Mouse (Mus musculus) liver, embryonic 13.5 days (tissue): ENCODE results near the gene Galnt2. TPM values are rescaled to one million over a fixed set of nuclear protein-coding genes. Genes with fewer than 3 reads are reported as not detected.

Source experiments
- ATAC-seq: fragments of 200-750 bp; cut with Nextera tagmentation; 2 replicates; pipeline ENCODE4 v1.8.0; 2017; ENCODE audit warnings: low read depth, mild to moderate bottlenecking, moderate number of reproducible peaks, moderate library complexity
- DNase-seq: peaks from one replicate; pipeline ENCODE4 v3.0.0; 2022
- H3K27ac ChIP-seq: fragments of 300-500 bp; sonication (generic); 2 replicates; pipeline ENCODE4 v1.5.1; 2015; ENCODE audit warnings: moderate library complexity, mild to moderate bottlenecking, inconsistent platforms
- H3K27me3 ChIP-seq: fragments of 300-500 bp; sonication (generic); 2 replicates; pipeline ENCODE4 v1.6.1; 2015; ENCODE audit warnings: mild to moderate bottlenecking, inconsistent platforms
- H3K36me3 ChIP-seq: fragments of 300-500 bp; sonication (generic); 2 replicates; pipeline ENCODE4 v1.6.1; 2015; ENCODE audit warnings: mild to moderate bottlenecking, inconsistent platforms
- H3K4me1 ChIP-seq: fragments of 300-500 bp; sonication (generic); replicated peaks from 2 replicates; pipeline ENCODE4 v1.6.1; 2015; ENCODE audit warnings: inconsistent platforms
- H3K4me2 ChIP-seq: fragments of 300-500 bp; sonication (generic); 2 replicates; pipeline ENCODE4 v1.6.1; 2015; ENCODE audit warnings: inconsistent platforms, mild to moderate bottlenecking, moderate library complexity
- H3K4me3 ChIP-seq: fragments of 300-500 bp; sonication (generic); replicated peaks from 2 replicates; pipeline ENCODE4 v1.5.1; 2015; ENCODE audit warnings: mild to moderate bottlenecking, inconsistent platforms
- H3K9ac ChIP-seq: fragments of 300-500 bp; sonication (generic); 2 replicates; pipeline ENCODE4 v1.6.1; 2015; ENCODE audit warnings: mild to moderate bottlenecking, inconsistent platforms
- H3K9me3 ChIP-seq: fragments of 300-500 bp; sonication (generic); replicated peaks from 2 replicates; pipeline ENCODE4 v1.6.1; 2016; ENCODE audit warnings: inconsistent platforms
- WGBS: fragments of 180-500 bp; shearing (Covaris S2); methylation state at CpG from one replicate; pipeline ENCODE4 v1.1.7; 2015; ENCODE audit not compliant: insufficient replicate concordance; 5-methylcytosine and 5-hydroxymethylcytosine counted together
- polyA plus RNA-seq: library from polyadenylated mRNA; unstranded; fragments of >200 nt; fragmentation: Nextera tagmentation; extraction: Ambion mirVana; gene quantifications from 2 replicates; pipeline ENCODE4 v1.2.1, GENCODE M21; 2015

Gene Galnt2
- polyA plus RNA-seq, 1 experiment from 2014 or later = 20.5 TPM

DNA sequence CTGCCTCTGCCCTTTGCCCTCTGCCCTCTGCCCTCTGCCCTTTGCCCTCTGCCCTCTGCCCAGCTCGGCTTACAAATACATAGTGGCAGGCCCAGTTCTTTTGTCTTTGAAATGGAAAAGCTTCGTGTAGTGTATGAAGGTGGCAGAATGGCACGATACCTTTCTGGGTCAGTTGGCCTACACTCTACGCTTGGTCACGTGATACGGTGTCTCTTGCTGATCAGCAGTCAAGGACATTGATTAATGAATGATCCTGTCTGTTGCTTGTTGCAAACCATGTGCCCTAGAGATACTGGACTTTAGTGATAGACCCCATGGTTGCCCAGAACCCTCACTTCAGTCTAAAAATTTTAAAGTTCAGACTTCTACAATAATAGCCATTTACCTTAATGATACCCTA is 79.9 kb downstream of the Galnt2 start:
- Histone ChIP-seq H3K36me3 (peaks cover 5% of the 10 kb centered on the region; the same call in 1 of the 2 replicates), H3K9me3 (no peaks in the 10 kb centered on the region), H3K9ac (no peak overlapping the region), H3K4me2 (no peak overlapping the region), H3K4me3 (no peak overlapping the region), H3K4me1 (peaks cover 27% of the 10 kb centered on the region), H3K27me3 (no peaks in the 10 kb centered on the region), H3K27ac (no peak overlapping the region)
- WGBS = 76% methylated on average over 6 of the region's 6 CpGs
- DNase-seq (no peak), ATAC-seq (no peak)

DNA sequence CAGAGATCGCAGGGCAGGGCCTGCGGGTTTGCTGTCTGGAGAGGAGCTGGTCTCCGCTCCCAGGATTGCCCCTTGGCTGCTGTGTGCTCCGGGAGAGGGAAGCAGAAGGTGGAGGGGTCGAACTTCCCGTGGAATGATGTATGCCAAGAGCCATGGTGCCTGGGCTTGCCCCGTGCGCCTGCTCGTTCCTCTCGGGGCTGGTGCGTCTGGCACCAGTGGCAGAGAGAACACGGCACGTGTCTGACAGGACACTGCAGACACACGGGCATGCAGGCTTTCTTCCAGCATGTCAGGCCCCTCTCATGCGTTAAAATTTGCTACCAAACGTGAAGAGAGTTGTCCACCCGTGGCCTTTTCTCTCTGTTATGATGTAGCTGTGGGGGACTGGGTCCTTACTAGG is 80.5 kb downstream of the Galnt2 start:
- H3K9ac ChIP-seq = no peak overlapping the region
- ATAC-seq (no peak), DNase-seq (no peak)
- H3K27me3 ChIP-seq = no peaks in the 10 kb centered on the region
- no peak overlapping the region for H3K4me3 ChIP-seq
- no peaks in the 10 kb centered on the region for H3K9me3 ChIP-seq
- no peak overlapping the region for H3K4me2 ChIP-seq
- peaks cover 5% of the 10 kb centered on the region; the same call in 1 of the 2 replicates for H3K36me3 ChIP-seq
- WGBS = 83% methylated on average over 17 of the region's 17 CpGs
- peaks cover 27% of the 10 kb centered on the region for H3K4me1 ChIP-seq
- no peak overlapping the region for H3K27ac ChIP-seq

DNA sequence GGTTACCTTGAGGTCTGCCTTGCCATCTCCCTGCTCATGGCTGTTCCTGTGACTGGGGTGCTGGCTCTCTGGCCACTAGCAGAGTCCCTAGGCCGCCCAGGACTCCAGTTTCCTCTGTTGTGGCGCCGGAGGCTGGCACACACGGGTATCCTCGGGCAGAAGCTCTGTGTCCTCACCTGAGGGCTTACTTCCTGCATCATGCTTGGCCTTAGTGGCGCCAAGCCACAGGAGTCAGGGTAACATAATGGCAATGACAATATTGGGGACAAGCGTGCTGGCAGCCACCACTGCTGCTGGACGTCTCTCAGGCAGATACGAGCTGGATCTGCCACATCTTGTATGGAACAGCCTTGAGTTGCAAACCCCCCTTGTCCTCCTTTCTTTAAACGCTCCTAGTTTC is 81.0 kb downstream of the Galnt2 start:
- Histone ChIP-seq H3K27me3 (no peaks in the 10 kb centered on the region), H3K36me3 (peaks cover 5% of the 10 kb centered on the region; the same call in 1 of the 2 replicates), H3K9me3 (no peaks in the 10 kb centered on the region), H3K9ac (no peak overlapping the region), H3K4me1 (peaks cover 31% of the 10 kb centered on the region), H3K4me3 (no peak overlapping the region), H3K4me2 (no peak overlapping the region), H3K27ac (no peak overlapping the region)
- DNase-seq = no peak
- no peak for ATAC-seq
- 73% methylated on average over 10 of the region's 10 CpGs for WGBS

DNA sequence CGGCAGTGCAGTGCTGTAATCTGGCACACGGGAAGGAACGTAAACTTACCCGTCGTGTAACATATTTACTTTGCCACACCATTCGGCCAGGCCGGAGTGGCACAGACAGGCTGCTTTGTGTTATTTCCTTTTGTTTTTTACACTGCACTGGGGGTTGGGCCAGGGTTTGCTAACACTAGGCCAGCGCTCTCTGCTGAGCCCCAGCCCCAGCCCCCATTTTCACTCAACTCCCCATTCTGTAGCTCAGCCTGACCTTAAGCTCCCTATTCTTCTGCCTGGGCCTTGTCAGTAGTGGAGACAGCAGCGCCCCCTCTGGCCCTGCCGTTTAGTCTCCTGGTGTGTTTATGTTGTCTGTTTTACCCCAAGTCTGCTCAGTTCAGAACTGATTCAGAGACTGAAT is 83.6 kb downstream of the Galnt2 start:
- no peaks in the 10 kb centered on the region for H3K36me3 ChIP-seq
- H3K9me3 ChIP-seq = no peaks in the 10 kb centered on the region
- H3K9ac ChIP-seq = no peak overlapping the region; the same call in 1 of the 2 replicates
- no peak overlapping the region for H3K27ac ChIP-seq
- ATAC-seq = no peak
- WGBS = 66% methylated on average over 10 of the region's 10 CpGs
- no peak for DNase-seq
- H3K4me2 ChIP-seq = no peak overlapping the region
- H3K4me1 ChIP-seq = peaks cover 53% of the 10 kb centered on the region
- H3K27me3 ChIP-seq = no peaks in the 10 kb centered on the region
- no peak overlapping the region for H3K4me3 ChIP-seq

- Histone ChIP-seq H3K27ac (no peak overlapping the region), H3K4me2 (no peak overlapping the region), H3K4me3 (no peak overlapping the region), H3K4me1 (peaks cover 68% of the 10 kb centered on the region), H3K9ac (no peak overlapping the region), H3K36me3 (no peaks in the 10 kb centered on the region), H3K9me3 (no peaks in the 10 kb centered on the region), H3K27me3 (no peaks in the 10 kb centered on the region)
- WGBS = 52% methylated on average over 12 of the region's 12 CpGs
- DNase-seq = no peak
- no peak for ATAC-seq
Measured at GRCm38 (mm10) chr8:124316466-124317136, 85.4 kb downstream of the Galnt2 start.

DNA sequence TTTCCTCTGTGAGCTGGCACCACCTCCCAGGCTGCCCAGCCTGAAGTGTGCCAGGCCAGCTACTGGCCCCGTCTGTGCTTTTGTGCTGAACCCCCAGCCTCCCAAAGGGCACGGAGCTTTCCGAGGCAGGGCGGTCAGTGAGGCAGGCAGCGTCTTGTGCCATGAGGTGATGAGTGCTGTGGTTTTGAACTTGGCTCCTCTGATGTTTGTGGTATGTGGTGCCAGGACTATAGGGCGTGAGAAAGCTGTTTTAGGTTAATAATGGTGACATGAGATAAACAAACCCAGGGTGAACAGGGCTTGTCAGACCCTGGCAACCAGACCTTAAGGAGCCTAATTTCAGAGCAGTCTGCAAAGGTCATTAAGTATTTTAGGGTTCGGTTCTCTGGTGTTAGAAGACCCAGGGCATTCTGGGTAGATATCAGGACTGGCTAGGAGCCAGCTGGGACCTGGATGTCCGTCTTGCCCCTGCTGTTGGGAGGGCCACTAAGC is 86.0 kb downstream of the Galnt2 start:
- ATAC-seq = no peak

DNA sequence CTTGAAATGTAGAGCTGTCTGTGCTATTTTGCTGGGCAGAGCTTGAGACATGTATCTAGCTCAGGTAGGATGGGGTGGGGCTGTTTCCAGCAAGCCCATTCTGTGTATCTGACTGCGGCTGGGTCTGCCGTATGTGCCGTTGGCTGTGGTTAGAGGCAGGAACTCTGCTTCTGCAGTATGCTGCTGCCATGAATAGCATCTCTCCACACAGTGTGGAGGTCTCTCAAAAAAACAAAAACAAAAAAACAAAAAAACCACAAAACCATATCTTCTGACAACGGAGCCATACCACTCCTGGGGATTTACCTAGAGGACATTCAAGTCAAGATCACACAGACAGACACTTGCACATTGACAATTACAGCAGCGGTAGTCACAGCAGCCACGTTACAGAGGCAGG is 86.6 kb downstream of the Galnt2 start:
- peaks cover 72% of the 10 kb centered on the region for H3K4me1 ChIP-seq
- DNase-seq = no peak
- no peak overlapping the region for H3K4me3 ChIP-seq
- ATAC-seq = peak; percentile 46; the same call in 1 of the 2 replicates
- H3K9ac ChIP-seq = no peak overlapping the region
- H3K4me2 ChIP-seq = no peak overlapping the region
- no peaks in the 10 kb centered on the region for H3K9me3 ChIP-seq
- WGBS = 22% methylated on average over 6 of the region's 6 CpGs
- H3K36me3 ChIP-seq = 0 out of 2 replicates have a peak, but pooled peaks cover 3% of the 10 kb centered on the region
- no peak overlapping the region for H3K27ac ChIP-seq
- no peaks in the 10 kb centered on the region for H3K27me3 ChIP-seq

More for the DNA sequence above, 86.0 kb downstream of the Galnt2 start:
- H3K9ac ChIP-seq = no peak overlapping the region
- 0 out of 2 replicates have a peak, but pooled peaks cover under 1% of the 10 kb centered on the region for H3K36me3 ChIP-seq
- WGBS = 17% methylated on average over 8 of the region's 8 CpGs
- H3K4me1 ChIP-seq = peaks cover 72% of the 10 kb centered on the region
- H3K9me3 ChIP-seq = no peaks in the 10 kb centered on the region
- no peak overlapping the region for H3K27ac ChIP-seq
- no peak overlapping the region for H3K4me2 ChIP-seq
- H3K27me3 ChIP-seq = no peaks in the 10 kb centered on the region
- no peak overlapping the region for H3K4me3 ChIP-seq
- no peak for DNase-seq

DNA sequence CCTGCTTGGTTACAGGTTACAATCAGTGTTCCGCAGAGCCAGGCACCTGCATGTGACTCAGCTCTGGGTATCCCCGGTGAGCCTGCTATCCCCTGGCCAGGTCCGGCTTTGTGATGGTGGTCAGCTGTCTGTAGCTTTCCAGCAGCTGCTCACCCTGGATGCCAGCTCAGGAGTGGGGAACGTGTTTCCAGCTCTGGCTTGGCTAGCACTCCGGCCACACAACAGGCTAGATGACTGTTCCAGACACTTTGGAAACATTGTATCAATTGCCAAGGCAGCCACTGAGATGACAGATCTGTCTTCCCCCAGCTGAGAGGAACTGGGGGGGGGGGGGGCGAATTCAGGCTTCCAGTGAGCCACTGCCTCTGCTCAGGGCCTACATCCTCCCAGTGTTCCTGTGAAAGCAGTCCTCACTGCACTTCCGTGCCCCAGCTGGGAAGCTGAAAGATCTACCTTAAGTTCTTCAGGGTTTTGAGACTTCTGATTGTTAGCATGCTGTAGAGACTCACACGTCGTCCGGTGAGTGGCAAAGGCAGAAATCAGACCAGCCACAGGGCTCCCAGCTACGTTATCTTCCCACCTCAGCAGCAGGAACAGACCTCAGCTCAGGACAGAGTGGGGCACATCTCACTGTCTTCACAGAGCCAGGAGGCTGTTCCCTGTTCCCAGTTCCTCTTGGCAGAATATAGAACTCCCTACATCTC is 87.6 kb downstream of the Galnt2 start:
- 25% methylated on average over 11 of the region's 11 CpGs for WGBS
- Histone ChIP-seq H3K4me1 (peaks cover 72% of the 10 kb centered on the region), H3K27me3 (no peaks in the 10 kb centered on the region), H3K9me3 (no peaks in the 10 kb centered on the region), H3K4me3 (no peak overlapping the region), H3K4me2 (no peak overlapping the region), H3K27ac (peak overlapping the region; percentile 62), H3K36me3 (peaks cover 10% of the 10 kb centered on the region), H3K9ac (no peak overlapping the region)
- ATAC-seq = peak; percentile 73
- DNase-seq = peak; percentile 31

DNA sequence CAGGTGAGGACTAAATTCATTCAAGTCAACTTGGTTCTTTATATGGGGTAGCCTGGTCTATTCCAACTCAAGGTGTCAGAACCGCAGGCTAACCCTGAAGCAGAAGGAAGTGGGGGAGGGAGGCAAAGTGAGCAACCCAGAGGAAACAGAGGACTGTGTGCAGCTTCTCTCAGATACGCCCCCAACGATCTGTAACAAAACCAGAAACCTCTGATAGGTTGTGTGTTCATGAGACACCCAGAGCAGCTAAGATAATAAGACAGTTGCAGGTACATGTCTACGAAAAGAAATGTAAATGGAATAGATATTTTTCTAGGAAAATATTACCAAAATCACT is 88.1 kb downstream of the Galnt2 start:
- Histone ChIP-seq H3K9ac (no peak overlapping the region), H3K27ac (peak overlapping the region; percentile 62; the same call in 1 of the 2 replicates), H3K9me3 (no peaks in the 10 kb centered on the region), H3K4me3 (no peak overlapping the region), H3K4me1 (peaks cover 72% of the 10 kb centered on the region), H3K4me2 (no peak overlapping the region), H3K27me3 (no peaks in the 10 kb centered on the region), H3K36me3 (peaks cover 15% of the 10 kb centered on the region)
- no peak for DNase-seq
- 18% methylated on average over 4 of the region's 4 CpGs for WGBS
- peak; percentile 61 for ATAC-seq

GRCm38 (mm10) chr8:124321227-124321840 is 90.1 kb downstream of the Galnt2 start:
- Histone ChIP-seq H3K36me3 (peaks cover 35% of the 10 kb centered on the region), H3K4me2 (no peak overlapping the region), H3K4me1 (peaks cover 61% of the 10 kb centered on the region), H3K27me3 (no peaks in the 10 kb centered on the region), H3K9me3 (no peaks in the 10 kb centered on the region), H3K27ac (no peak overlapping the region), H3K4me3 (no peak overlapping the region), H3K9ac (0 out of 2 replicates have a peak overlapping the region, but pooled peaks have one; percentile 6)
- 23% methylated on average over 12 of the region's 12 CpGs for WGBS
- ATAC-seq = no peak
- DNase-seq = no peak

DNA sequence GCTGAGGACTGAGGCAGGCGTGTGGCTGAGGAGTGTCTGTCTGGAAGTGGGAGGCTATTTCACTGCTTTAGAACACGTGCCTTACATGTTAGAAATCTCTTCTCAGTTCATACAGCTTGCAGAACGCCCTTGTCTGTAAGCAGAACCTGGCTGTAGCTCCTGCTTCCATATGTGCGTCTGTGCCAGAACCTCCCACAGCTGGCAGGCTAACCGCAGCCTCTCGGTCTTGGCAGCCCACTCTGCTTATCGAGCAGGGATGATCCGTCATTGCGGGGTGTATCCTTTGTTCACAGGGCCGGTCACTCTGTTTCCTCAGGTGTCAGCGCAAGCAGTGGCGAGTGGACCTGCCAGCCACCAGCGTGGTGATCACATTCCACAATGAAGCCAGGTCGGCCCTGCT is 92.2 kb downstream of the Galnt2 start:
- Histone ChIP-seq H3K9ac (no peak overlapping the region), H3K36me3 (peaks cover 45% of the 10 kb centered on the region), H3K4me3 (no peak overlapping the region), H3K4me2 (no peak overlapping the region), H3K27me3 (no peaks in the 10 kb centered on the region), H3K4me1 (peaks cover 48% of the 10 kb centered on the region), H3K9me3 (no peaks in the 10 kb centered on the region), H3K27ac (no peak overlapping the region)
- ATAC-seq = no peak
- WGBS = 88% methylated on average over 14 of the region's 14 CpGs
- no peak for DNase-seq
